9 mouse cellular contexts compared by ENCODE assay signal in genomic region chrX:58031671-58032605, GRCm38 (mm10). TPM values are rescaled to one million over a fixed set of nuclear protein-coding genes. Genes with fewer than 3 reads are reported as not detected.
DNase-seq lines count a peak whose midpoint lies in the region; ATAC-seq and TF ChIP-seq lines count a peak whose summit lies in the region.
"Had no signal": no experiment of that assay in that cellular context is flagged by ENCODE, and none has a peak within 500 bp of the region (broad histone marks: within the 10 kb centered on the region; RNA-seq: fewer than 3 reads in every experiment).

No protein-coding gene starts in this region.

- no peaks in the 10 kb centered on the region for H3K36me3 ChIP-seq in lung, postnatal 0 days (ENCODE audit: insufficient read depth, low read length)
- no peaks in the 10 kb centered on the region for H3K36me3 ChIP-seq in limb, embryonic 11.5 days (ENCODE audit: control insufficient read depth, insufficient read depth, low read length)

- no peak for TF ChIP-seq EP300 in lung, postnatal 0 days (IDR thresholded peaks at IDR 0.05)

- H3K27ac ChIP-seq in lung, postnatal 0 days (ENCODE audit: low read length): no peak overlapping the region
- 0 out of 2 replicates have a peak overlapping the region, but pooled peaks have one; percentile 36 for H3K27ac ChIP-seq in limb, embryonic 11.5 days (replicated peaks; ENCODE audit: low read depth, low read length)
- H3K27ac ChIP-seq: macrophage had no signal

- no peaks in the 10 kb centered on the region for H3K4me1 ChIP-seq in lung, postnatal 0 days (ENCODE audit: insufficient read depth, low read depth, low read length)
- H3K4me1 ChIP-seq in limb, embryonic 11.5 days (ENCODE audit: control insufficient read depth, insufficient read depth, low read length): no peaks in the 10 kb centered on the region

- no peaks in the 10 kb centered on the region for H3K9me3 ChIP-seq in lung, postnatal 0 days (ENCODE audit: low read length)
- no peaks in the 10 kb centered on the region for H3K9me3 ChIP-seq in limb, embryonic 11.5 days (ENCODE audit: control insufficient read depth, low read length)

- ATAC-seq in lung, postnatal 0 days: no peak
- ATAC-seq in limb, embryonic 11.5 days (ENCODE audit: insufficient number of reproducible peaks, low FRiP score, low TSS enrichment, low read depth): no peak
- no peak for ATAC-seq in frontal cortex, adult (ENCODE audit: low TSS enrichment)

- H3K9ac ChIP-seq in lung, postnatal 0 days (replicated peaks; ENCODE audit: low read depth): no peak overlapping the region
- H3K9ac ChIP-seq in limb, embryonic 11.5 days (ENCODE audit: low read length): peak overlapping the region; percentile 61

- peaks cover 8% of the 10 kb centered on the region for H3K27me3 ChIP-seq in lung, postnatal 0 days (replicated peaks; ENCODE audit: insufficient read depth, low read length)
- H3K27me3 ChIP-seq in limb, embryonic 11.5 days (ENCODE audit: control insufficient read depth, insufficient read depth, low read length): peaks cover 7% of the 10 kb centered on the region; the same call in 1 of the 2 replicates

- no peak for TF ChIP-seq CTCF in lung, postnatal 0 days (IDR thresholded peaks at IDR 0.05)

- no peak overlapping the region for H3K4me3 ChIP-seq in lung, postnatal 0 days (ENCODE audit: low read depth, low read length)
- peak overlapping the region; percentile 43 for H3K4me3 ChIP-seq in limb, embryonic 11.5 days (ENCODE audit: low read depth, low read length)

- intact Hi-C loops in left cerebral cortex, postnatal 36 days (cut with DNase I): loop anchor here (2.0 to 10.0 kb wide), 2 partner anchors 111 to 343 kb away; no protein-coding TSS in a partner anchor

- peak overlapping the region; percentile 50 for H3K4me2 ChIP-seq in lung, postnatal 0 days (replicated peaks; ENCODE audit: low read depth, low read length)
- H3K4me2 ChIP-seq in limb, embryonic 11.5 days (ENCODE audit: low read depth, severe bottlenecking): peak overlapping the region; percentile 60

- 16% methylated on average over 49 of the region's 56 CpGs for WGBS in lung, postnatal 0 days
- WGBS in limb, embryonic 11.5 days: 10% methylated on average over 54 of the region's 56 CpGs

- DNase-seq in embryo, embryonic 10.5 days (ENCODE audit: low spot score): peak; percentile 34
- DNase-seq in embryo, embryonic 11 days: no peak
- DNase-seq in lung, postnatal 0 days (ENCODE audit: low spot score): no peak
- DNase-seq in lung, adult 18-20 months: no peak
- peak; percentile 49 for DNase-seq in limb, embryonic 11.5 days (ENCODE audit: low spot score)
- no peak for DNase-seq in thymus, adult 18-20 months
- DNase-seq in left cerebral cortex, postnatal 36 days (ENCODE audit: low spot score in 2 of 2): no peak

RNA-seq across cellular contexts. Expression of gene Zic3, which starts 9.4 kb away (rescaled TPM):
- not detected in 2 replicates for polyA plus RNA-seq in lung, postnatal 0 days (2015; fragmentation: Nextera tagmentation; extraction: Ambion mirVana)
- polyA plus RNA-seq in limb, embryonic 11.5 days (2014; fragmentation: Nextera tagmentation; extraction: Ambion mirVana): 11.1 and 12.6 TPM in 2 replicates
- 1 to 10 TPM; 3.1 to 3.4 TPM for total RNA-seq in left cerebral cortex, postnatal 36 days (2021)
- polyA plus RNA-seq: macrophage had no signal

Comparison
In these comparisons a context has a peak if more than half of its experiments do, and no peak if none do; other contexts are left out.
1. DNase-seq: peak in embryo, embryonic 10.5 days (single experiment) and limb, embryonic 11.5 days (single experiment); none in embryo, embryonic 11 days (single experiment), lung, postnatal 0 days (single experiment), lung, adult 18-20 months (0 of 2), thymus, adult 18-20 months (0 of 2) and left cerebral cortex, postnatal 36 days (0 of 2).
2. RNA of gene Zic3, which starts 9.4 kb away (polyA plus RNA-seq): 11.1 to 12.6 TPM in limb, embryonic 11.5 days; not detected in lung, postnatal 0 days; every median in the first group is over 10 times any median in the second.